Mouse (Mus musculus): ENCODE results near the gene Bglap3.
"Not testable (repeated sequence)": the region's sequence is repeated elsewhere in the genome, so short reads cannot be mapped to it uniquely, and the experiment has no call there.

Gene Bglap3

DNA sequence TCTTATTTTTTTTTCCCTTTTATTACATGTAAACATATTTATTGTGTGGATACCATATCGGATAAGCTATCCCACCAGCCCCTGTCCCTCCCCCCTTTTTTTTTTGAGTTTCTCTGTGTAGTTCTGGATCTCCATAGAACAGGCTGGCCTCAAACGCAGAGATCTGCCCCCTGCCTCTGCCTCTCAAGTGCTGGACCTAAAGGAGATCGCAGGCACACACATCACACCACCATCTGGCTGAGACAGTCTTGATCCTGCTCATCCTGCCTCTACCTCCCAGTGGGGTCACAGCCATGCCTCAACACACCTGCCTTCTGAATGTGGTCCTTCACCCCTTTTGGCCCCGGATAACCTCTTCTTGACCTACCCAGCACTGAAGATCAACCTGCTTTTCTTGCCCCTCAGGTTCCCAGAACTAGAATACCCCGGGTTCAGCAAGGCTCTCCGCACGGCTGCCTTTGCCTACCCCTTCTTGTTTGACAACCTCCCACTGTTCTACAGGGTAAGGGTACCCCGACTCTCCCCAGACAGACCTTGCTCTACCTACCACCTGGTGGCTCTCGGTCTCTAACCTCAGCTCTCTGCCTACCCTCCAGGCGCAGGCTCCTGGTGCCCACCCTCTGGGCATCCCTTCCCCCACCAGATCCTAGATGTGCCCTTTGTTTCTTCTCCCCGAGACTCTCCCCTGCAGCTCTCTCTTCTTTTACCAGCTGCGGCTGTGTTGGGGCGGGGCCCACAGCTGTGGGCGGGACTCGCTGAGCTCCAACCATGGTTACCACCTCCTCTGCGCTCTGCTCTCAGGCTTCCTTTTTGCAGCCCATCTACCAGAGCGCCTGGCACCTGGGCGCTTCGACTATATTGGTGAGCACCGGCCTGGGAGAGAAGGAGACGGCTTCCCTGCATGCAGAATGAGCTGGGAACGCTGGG is 9.1 kb upstream of the Bglap3 start:
- not testable (repeated sequence) for ATAC-seq (ENCODE audit: insufficient number of reproducible peaks, low FRiP score, low TSS enrichment)

DNA sequence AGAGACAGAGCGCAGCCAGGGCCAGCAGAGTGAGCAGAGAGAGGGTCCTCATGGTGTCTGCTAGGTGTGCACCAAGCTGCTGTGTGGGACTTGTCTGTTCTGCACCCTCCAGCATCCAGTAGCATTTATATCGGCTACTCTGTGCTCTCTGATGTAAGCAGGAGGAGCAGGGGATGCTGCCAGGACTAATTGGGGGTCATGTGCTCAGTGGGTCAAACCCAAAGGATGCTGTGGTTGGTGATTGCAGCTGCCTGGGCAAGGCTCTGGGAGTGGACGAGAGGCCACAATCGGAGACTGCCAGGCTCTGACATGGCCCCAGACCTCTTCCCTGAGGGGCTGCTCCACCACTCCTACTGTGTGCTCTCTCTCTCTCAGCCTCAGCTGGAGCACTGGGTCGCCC is 6.1 kb upstream of the Bglap3 start, which contains the start of gene Bglap2:
TSS of gene Bglap2 (minus strand) at position 101 of the 400 bp plus-strand sequence.
- ATAC-seq (ENCODE audit: insufficient number of reproducible peaks, low FRiP score, low TSS enrichment), result not testable (repeated sequence)

DNA sequence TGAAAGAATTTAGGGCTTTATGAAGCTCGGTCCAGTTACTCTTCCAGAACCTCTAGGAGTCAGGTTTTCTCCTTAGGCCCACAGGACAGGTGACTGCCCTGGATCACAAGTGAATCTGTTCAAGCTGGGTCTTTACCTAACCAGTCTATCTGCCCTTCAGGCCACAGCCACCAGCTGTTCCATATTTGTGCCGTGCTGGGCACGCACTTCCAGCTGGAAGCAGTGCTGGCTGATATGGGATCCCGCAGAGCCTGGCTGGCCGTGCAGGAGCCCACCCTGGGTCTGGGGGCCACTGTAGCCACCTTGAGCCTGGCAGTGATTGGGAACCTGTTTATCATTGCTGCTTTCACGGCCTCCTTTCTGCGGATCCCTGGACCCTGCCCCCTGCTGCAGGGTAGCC is 4.1 kb upstream of the Bglap3 start:
- ATAC-seq (ENCODE audit: insufficient number of reproducible peaks, low FRiP score, low TSS enrichment), result not testable (repeated sequence)

DNA sequence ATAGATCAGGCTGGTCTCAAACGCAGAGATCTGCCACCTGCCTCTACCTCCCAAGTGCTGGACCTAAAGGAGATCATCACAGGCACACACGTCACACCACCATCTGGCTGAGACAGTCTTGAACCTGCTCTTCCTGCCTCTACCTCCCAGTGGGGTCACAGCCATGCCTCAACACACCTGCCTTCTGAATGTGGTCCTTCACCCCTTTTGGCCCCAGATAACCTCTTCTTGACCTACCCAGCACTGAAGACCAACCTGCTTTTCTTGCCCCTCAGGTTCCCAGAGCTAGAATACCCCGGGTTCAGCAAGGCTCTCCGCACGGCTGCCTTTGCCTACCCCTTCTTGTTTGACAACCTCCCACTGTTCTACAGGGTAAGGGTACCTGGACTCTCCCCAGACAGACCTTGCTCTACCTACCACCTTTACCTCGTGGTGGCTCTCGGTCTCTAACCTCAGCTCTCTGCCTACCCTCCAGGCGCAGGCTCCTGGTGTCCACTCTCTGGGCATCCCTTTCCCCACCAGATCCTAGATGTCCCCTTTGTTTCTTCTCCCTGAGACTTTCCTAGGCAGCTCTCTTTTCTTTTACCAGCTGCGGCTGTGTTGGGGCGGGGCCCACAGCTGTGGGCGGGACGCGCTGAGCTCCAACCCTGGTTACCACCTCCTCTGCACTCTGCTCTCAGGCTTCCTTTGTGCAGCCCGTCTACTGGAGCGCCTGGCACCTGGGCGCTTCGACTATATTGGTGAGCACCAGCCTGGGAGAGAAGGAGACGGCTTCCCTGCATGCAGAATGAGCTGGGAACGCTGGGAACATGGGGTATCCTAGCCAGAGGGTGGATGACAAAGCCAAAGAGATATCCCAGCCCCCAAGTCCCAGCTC is 3.4 kb upstream of the Bglap3 start:
- ATAC-seq (ENCODE audit: insufficient number of reproducible peaks, low FRiP score, low TSS enrichment), result not testable (repeated sequence)

DNA sequence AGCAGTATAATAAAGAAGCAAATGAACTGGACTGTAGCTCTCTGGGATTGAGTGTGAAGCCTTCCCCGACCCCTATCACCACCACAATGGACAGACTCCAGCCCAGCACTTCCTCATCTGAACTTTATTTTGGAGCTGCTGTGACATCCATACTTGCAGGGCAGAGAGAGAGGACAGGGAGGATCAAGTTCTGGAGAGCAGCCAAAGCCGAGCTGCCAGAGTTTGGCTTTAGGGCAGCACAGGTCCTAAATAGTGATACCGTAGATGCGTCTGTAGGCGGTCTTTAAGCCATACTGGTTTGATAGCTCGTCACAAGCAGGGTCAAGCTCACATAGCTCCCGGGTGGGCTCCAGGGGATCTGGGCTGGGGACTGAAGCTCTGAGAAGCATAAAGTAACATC is 4.0 kb downstream of the Bglap3 start:
- not testable (repeated sequence) for ATAC-seq (ENCODE audit: insufficient number of reproducible peaks, low FRiP score, low TSS enrichment)

DNA sequence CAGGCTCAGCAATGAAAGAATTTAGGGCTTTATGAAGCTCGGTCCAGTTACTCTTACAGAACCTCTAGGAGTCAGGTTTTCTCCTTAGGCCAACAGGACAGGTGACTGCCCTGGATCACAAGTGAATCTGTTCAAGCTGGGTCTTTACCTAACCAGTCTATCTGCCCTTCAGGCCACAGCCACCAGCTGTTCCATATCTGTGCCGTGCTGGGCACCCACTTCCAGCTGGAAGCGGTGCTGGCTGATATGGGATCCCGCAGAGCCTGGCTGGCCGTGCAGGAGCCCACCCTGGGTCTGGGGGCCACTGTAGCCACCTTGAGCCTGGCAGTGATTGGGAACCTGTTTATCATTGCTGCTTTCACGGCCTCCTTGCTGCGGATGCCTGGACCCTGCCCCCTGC is 5.0 kb downstream of the Bglap3 start:
- ATAC-seq (ENCODE audit: insufficient number of reproducible peaks, low FRiP score, low TSS enrichment), result not testable (repeated sequence)

DNA sequence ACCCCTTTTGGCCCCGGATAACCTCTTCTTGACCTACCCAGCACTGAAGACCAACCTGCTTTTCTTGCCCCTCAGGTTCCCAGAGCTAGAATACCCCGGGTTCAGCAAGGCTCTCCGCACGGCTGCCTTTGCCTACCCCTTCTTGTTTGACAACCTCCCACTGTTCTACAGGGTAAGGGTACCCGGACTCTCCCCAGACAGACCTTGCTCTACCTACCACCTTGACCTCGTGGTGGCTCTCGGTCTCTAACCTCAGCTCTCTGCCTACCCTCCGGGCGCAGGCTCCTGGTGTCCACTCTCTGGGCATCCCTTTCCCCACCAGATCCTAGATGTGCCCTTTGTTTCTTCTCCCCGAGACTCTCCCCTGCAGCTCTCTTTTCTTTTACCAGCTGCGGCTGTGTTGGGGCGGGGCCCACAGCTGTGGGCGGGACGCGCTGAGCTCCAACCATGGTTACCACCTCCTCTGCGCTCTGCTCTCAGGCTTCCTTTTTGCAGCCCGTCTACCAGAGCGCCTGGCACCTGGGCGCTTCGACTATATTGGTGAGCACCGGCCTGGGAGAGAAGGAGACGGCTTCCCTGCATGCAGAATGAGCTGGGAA is 5.6 kb downstream of the Bglap3 start:
- ATAC-seq (ENCODE audit: insufficient number of reproducible peaks, low FRiP score, low TSS enrichment), result not testable (repeated sequence)

DNA sequence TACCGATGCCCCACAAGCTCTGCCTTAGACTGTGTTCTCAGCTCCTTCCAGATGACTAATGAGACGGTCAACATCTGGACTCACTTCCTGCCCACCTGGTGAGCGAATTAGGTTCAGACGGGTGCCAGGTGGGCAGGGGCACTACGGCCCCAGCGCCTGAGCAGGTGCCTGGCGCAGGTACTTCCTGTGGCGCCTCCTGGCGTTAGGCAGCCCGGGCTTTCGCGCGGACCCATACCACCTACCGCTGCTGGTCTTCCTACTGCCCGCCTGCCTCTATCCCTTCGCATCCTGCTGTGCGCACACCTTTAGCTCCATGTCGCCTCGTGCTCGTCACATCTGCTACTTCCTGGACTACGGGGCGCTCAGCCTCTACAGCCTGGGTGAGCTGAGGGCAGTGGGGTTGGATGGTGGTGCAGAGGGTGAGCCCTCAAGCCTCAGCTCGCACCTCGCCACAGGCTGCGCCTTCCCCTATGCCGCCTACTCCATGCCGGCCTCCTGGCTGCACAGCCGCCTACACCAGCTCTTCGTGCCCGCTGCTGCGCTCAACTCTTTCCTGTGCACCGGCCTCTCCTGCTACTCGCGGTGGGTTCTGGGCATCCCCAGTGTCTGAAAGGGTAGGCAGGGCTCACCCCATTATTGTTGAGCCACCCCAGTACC is 6.7 kb downstream of the Bglap3 start:
- ATAC-seq (ENCODE audit: insufficient number of reproducible peaks, low FRiP score, low TSS enrichment), result no peak

DNA sequence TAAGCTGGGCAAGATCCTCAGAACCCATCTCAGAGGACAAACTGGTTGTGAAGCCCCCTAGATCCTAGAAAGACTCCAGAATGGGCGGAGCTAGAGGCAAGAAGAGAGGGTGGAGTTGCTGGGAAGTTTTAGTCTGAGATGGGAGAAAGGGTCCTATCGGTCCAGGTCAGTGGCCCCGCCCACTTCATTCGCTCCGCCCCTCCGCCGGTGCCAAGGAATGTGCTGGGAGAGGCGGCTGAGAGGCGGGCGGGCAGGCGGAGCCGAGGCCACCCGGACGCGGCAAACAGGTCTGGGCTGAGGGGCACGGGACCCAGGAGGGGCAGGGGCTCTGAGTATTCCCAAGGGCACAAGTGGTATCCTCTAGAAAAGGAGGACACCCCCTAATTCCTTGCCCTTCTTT is 8.2 kb downstream of the Bglap3 start, which contains the start of gene Paqr6:
TSS of gene Paqr6 (plus strand) at position 248 of the 400 bp plus-strand sequence.
- ATAC-seq (ENCODE audit: insufficient number of reproducible peaks, low FRiP score, low TSS enrichment), result no peak

DNA sequence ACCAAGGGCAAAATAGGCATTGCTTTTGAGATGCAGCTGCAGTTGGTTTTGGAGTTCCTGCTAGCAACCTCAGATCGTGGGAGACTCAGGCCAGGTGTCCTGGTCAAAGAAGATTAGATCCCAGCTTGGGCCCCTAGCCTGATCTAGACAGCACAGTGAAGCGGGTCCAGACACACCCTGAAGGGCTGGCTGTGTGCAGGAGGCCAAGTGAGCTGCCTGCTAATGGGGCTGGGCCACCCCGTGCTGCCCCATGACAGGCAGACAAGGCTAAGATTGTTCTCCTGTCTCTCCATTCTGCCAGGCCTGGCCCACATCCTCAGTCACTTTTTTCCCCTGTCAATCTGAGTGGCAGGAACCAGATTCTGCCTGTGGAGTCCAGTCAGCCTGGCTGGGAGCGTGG is 8.8 kb downstream of the Bglap3 start:
- peak; percentile 47; the same call in 1 of the 2 replicates for ATAC-seq (ENCODE audit: insufficient number of reproducible peaks, low FRiP score, low TSS enrichment)

DNA sequence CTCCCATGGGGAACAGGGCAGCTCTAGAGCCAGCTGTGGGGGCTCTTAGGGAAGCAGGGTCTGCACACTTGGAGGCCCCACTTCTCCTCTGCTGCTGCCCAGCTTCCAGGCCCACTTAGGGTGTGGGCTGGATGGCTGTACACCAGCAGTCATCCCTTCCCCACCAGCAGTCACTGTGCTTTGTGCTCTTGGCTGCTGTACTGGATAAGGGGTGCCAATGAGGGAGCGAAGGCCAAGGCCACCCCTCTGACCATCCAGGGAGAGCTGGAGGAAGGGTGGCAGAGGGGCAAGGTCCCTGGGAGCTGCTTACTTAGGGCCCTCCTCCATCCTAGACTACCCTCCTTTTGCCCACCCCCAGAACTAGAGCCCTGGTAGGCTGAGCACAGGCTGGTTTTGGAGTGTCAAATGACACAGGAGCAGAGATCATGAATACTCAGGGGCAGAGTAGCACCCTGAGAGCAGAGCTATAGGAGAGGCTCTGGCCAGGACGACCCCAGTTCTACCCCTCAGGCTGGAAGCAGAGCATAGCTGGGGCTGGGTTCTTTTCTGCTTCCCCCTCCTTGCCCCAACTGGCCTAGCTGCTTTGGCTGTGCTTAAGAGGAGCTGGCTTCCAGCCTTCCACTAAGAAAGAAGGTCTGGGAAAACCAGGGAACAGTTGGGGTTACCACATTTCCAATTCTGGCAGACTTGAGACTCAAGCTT is 10.8 kb downstream of the Bglap3 start:
- 0 out of 2 replicates have a peak, but pooled peaks have one; percentile 26 for ATAC-seq (ENCODE audit: insufficient number of reproducible peaks, low FRiP score, low TSS enrichment)

DNA sequence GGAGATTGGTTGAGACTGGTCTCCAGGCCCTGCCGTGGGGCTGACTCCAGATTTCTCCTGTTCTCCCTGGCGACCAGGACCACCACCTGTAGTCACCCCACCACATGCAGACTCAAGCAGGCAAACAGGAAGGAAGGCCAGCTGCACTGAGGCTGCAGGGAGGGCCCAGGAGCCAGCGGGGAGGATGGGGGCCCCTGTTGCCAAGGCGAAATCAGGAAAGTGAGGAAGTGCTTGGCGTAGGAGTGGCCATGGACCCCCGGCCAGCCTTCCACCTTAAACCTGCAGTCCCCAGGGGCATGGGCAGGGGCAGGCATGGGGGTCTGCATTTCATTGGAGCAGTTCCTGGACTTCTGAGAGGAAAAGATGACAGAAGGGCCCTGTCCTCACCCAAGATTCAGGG is 11.4 kb downstream of the Bglap3 start:
- ATAC-seq (ENCODE audit: insufficient number of reproducible peaks, low FRiP score, low TSS enrichment), result no peak

DNA sequence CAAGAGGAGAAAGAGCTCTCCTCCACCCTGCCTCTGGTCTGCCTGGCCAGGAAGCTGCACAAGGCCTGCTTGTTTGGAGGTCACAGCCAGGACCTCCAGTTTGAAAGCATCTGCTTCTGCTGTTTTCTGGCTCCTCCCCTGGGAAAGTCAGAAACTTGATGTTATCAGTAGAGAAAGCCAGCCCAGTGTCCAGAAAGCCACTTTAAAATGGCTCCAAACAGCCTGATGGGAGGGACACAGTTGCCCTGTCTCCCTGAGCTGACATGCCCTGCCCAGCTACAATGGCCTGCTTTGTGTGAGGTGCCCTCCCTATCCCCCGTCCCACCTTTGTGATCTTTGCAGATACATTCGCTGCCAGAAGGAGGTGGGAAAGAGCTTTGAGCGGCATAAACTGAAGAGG is 12.6 kb downstream of the Bglap3 start:
- no peak for ATAC-seq (ENCODE audit: insufficient number of reproducible peaks, low FRiP score, low TSS enrichment)

DNA sequence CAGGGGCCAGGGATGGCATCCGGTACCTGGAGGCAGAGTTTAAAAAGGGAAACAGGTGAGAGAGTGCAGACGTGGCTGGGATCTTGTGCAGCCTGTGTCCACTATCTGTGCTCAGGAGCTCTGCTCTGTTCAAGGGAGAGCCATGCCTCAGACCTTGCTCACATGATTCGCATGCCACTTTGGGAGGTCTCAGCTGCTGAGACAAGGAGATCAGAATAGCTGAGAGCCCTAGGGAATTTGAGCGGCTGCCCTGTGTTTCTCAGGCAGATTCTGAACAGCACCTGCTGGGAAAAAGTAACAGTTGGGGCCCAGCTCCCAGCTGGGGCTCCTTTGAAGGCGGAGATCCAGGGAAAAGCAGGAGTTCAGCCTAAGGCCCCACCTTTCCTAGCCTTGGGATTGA is 13.0 kb downstream of the Bglap3 start:
- no peak for ATAC-seq (ENCODE audit: insufficient number of reproducible peaks, low FRiP score, low TSS enrichment)

DNA sequence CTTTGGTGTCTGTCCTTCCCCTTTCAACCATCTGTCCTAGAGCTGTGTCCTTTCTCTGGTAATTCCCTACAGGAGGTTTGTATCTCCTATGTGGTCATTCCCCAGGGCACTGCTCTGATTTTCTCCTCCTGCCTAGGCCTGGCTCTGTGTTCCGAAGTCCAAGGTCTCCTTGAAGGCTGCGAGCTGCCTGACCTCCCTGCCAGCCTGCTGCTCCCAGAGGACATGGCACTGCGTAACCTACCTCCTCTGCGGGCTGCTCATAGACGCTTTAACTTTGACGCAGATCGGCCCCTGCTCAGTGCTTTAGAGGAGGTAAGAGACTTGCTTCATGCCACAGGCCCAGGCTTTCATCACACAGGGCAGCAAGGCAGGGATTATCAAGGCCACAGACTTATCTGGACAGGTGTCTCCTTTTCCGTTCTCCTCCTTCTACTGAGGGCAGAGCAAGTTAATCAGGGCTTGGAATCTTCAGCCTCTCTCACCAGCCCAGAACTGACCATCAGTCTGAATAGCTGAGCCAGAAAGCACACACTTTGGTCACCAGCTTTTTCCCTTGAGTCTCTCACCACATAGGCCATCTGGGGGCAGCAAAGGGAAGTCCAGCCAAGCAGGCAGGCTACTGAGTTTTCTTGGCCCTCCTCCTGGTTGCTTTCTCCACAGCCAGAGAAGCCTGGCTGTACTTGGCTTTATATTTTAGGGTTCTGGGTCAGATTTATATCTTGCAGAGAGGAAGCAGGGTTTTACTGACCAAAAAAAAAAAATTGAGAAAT is 18.0 kb downstream of the Bglap3 start:
- no peak for ATAC-seq (ENCODE audit: insufficient number of reproducible peaks, low FRiP score, low TSS enrichment)

DNA sequence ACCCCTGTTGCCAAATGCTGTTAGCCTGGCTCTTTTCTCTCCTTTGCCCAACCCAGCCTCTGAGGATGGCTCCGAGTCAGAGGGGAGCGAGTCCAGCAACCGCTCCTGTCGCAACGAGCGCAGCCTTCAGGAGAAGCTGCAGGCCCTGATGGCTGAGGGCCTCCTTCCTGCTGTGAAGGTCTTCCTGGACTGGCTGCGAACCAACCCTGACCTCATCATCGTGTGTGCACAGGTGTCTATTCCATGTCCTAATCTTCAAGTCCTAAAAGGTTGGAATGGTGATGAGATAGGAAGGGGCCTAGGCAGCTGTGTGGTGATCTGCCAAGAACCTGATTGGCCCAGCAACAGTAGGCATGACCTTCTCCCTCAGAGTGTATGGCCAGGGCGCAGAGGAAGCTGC is 19.6 kb downstream of the Bglap3 start:
- ATAC-seq (ENCODE audit: insufficient number of reproducible peaks, low FRiP score, low TSS enrichment), result no peak

DNA sequence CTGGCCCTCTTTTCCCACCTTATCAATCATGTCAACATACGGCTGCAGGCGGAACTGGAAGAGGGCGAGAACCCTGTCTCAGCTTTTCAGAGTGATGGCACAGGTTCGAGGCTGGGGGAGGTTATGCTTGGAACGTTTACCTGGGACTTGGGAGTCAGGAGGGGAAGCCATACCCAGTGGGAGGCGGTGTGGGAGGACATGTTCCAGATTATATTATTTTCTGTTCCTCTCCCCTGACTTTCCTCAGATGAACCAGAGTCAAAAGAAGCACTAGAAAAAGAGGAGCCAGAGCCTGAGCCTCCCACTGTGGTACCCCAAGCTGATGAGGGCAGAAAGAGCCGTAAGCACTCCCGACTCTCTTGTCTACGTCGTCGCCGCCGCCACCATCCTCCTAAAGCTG is 21.8 kb downstream of the Bglap3 start:
- ATAC-seq (ENCODE audit: insufficient number of reproducible peaks, low FRiP score, low TSS enrichment), result no peak

DNA sequence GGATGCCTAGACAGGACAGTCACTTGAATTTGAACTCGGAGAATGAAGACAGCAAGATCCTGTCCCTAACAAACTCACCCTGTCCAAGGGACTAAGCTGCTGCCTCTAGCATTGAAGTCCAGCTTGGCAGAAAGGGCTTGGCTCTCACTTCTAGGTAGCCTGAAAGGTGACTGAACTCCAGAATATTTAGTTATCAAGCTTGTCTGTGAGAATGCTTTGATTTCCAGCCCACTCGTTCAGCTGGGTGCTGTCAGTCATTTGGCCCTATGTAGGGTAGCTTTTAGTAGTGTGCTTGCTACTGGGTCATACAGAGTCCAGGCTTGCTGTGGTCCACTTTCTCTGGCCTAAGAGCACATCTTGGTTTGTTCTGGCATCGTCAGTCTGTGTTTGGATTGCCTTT is 33.5 kb downstream of the Bglap3 start:
- no peak for ATAC-seq (ENCODE audit: insufficient number of reproducible peaks, low FRiP score, low TSS enrichment)

DNA sequence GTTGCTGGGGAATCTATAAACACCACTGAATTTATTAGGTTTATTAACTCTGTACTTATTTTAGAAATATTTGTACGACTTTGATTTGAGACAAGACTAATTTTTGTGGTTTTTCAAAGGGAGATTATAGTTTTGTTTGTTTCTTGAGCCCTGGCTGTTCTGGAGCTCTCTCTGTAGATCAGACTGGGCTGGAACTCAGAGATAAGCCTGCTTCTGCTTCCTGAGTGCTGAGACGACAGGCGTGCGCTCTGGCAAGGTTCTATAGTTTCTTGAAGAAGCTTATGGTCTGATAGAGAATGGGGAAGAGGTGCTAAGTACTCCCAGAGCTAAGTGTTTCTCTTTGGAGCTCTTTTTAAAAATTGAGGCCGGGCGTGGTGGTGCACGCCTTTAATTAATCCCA is 34.2 kb downstream of the Bglap3 start:
- no peak for ATAC-seq (ENCODE audit: insufficient number of reproducible peaks, low FRiP score, low TSS enrichment)
